Mouse (Mus musculus) midbrain, embryonic 12.5 days (tissue): ENCODE results near the gene Nudt17. TPM values are rescaled to one million over a fixed set of nuclear protein-coding genes. Genes with fewer than 3 reads are reported as not detected.
"Not testable (repeated sequence)": the region's sequence is repeated elsewhere in the genome, so short reads cannot be mapped to it uniquely, and the experiment has no call there.

Experiments used
- ATAC-seq: fragments of 200-750 bp; cut with Nextera tagmentation; 2 replicates; pipeline ENCODE4 v1.8.0; 2017; ENCODE audit warnings: low read depth, moderate TSS enrichment, moderate library complexity; ENCODE audit not compliant: low FRiP score
- H3K27ac ChIP-seq: fragments of 300-500 bp; sonication (generic); replicated peaks from 2 replicates; pipeline ENCODE4 v1.5.1; 2016; ENCODE audit warnings: mild to moderate bottlenecking
- H3K27me3 ChIP-seq: fragments of 300-500 bp; sonication (generic); 2 replicates; pipeline ENCODE4 v1.6.1; 2016; ENCODE audit warnings: mild to moderate bottlenecking
- H3K36me3 ChIP-seq: fragments of 300-500 bp; sonication (generic); 2 replicates; pipeline ENCODE4 v1.6.1; 2016
- H3K4me1 ChIP-seq: fragments of 300-500 bp; sonication (generic); 2 replicates; pipeline ENCODE4 v1.6.1; 2016
- H3K4me2 ChIP-seq: fragments of 300-500 bp; sonication (generic); replicated peaks from 2 replicates; pipeline ENCODE4 v1.6.1; 2016; ENCODE audit warnings: mild to moderate bottlenecking, moderate library complexity
- H3K4me3 ChIP-seq: fragments of 300-500 bp; sonication (generic); 2 replicates; pipeline ENCODE4 v1.5.1; 2016; ENCODE audit warnings: mild to moderate bottlenecking
- H3K9ac ChIP-seq: fragments of 300-500 bp; sonication (generic); replicated peaks from 2 replicates; pipeline ENCODE4 v1.6.1; 2016; ENCODE audit warnings: mild to moderate bottlenecking, moderate library complexity
- H3K9me3 ChIP-seq: fragments of 300-500 bp; sonication (generic); 2 replicates; pipeline ENCODE4 v1.6.1; 2016; ENCODE audit warnings: mild to moderate bottlenecking
- WGBS: fragments of 180-500 bp; shearing (Covaris S2); methylation state at CpG from one replicate; pipeline ENCODE4 v1.1.7; 2016; 5-methylcytosine and 5-hydroxymethylcytosine counted together
- polyA plus RNA-seq: library from polyadenylated mRNA; unstranded; fragments of >200 nt; fragmentation: Nextera tagmentation; extraction: Ambion mirVana; gene quantifications from 2 replicates; pipeline ENCODE4 v1.2.1, GENCODE M21; 2016

The Nudt17 gene
- polyA plus RNA-seq, 1 experiment from 2014 or later, result 13.0 TPM

- not testable (repeated sequence) for H3K4me3 ChIP-seq, H3K27ac ChIP-seq, ATAC-seq, H3K9ac ChIP-seq, H3K9me3 ChIP-seq, H3K36me3 ChIP-seq, H3K27me3 ChIP-seq, H3K4me2 ChIP-seq
- peaks cover 15% of the 10 kb centered on the region for H3K4me1 ChIP-seq
- WGBS, result 90% methylated on average over 7 of the region's 7 CpGs
Observed at GRCm38 (mm10) chr3:96665732-96666363, 42.5 kb downstream of the Nudt17 start.

- H3K36me3 ChIP-seq, result no peaks in the 10 kb centered on the region
- no peaks in the 10 kb centered on the region for H3K9me3 ChIP-seq
- H3K27me3 ChIP-seq, result no peaks in the 10 kb centered on the region
- peak overlapping the region; percentile 52 for H3K9ac ChIP-seq
- peaks cover 10% of the 10 kb centered on the region; the same call in 1 of the 2 replicates for H3K4me1 ChIP-seq
- H3K4me3 ChIP-seq, result peak overlapping the region; percentile 26
- 5% methylated on average over 15 of the region's 18 CpGs for WGBS
- peak overlapping the region; percentile 52 for H3K4me2 ChIP-seq
- H3K27ac ChIP-seq, result no peak overlapping the region
- peak; percentile 82; the same call in 1 of the 2 replicates for ATAC-seq
Observed at GRCm38 (mm10) chr3:96663432-96664239, 44.7 kb downstream of the Nudt17 start.

GRCm38 (mm10) chr3:96662731-96663316 is 45.5 kb downstream of the Nudt17 start:
- no peak for ATAC-seq
- no peaks in the 10 kb centered on the region for H3K27me3 ChIP-seq
- 57% methylated on average over 8 of the region's 8 CpGs for WGBS
- peak overlapping the region; percentile 52 for H3K9ac ChIP-seq
- H3K27ac ChIP-seq, result no peak overlapping the region
- peaks cover 10% of the 10 kb centered on the region; the same call in 1 of the 2 replicates for H3K4me1 ChIP-seq
- H3K9me3 ChIP-seq, result no peaks in the 10 kb centered on the region
- peak overlapping the region; percentile 52 for H3K4me2 ChIP-seq
- H3K36me3 ChIP-seq, result no peaks in the 10 kb centered on the region
- peak overlapping the region; percentile 26 for H3K4me3 ChIP-seq

- Histone ChIP-seq H3K9me3 (no peaks in the 10 kb centered on the region), H3K36me3 (no peaks in the 10 kb centered on the region), H3K4me2 (no peak overlapping the region), H3K4me3 (no peak overlapping the region), H3K27ac (no peak overlapping the region), H3K4me1 (peaks cover 10% of the 10 kb centered on the region; the same call in 1 of the 2 replicates), H3K27me3 (no peaks in the 10 kb centered on the region), H3K9ac (no peak overlapping the region)
- WGBS, result 80% methylated on average over 2 of the region's 2 CpGs
- no peak for ATAC-seq
Observed at GRCm38 (mm10) chr3:96660901-96661300, 47.5 kb downstream of the Nudt17 start.

Other genes with a start within 250 kb of the Nudt17 start
- 0.89 and 1.0 TPM in 2 replicates for gene Hfe2, start 183.4 kb downstream of the Nudt17 start, polyA plus RNA-seq
- gene Txnip, start 150.6 kb downstream of the Nudt17 start, polyA plus RNA-seq, result 52.7 and 53.6 TPM in 2 replicates
- 1.6 and 2.0 TPM in 2 replicates for gene Gm16253, start 131.6 kb downstream of the Nudt17 start, polyA plus RNA-seq
- 35.8 and 44.3 TPM in 2 replicates for gene Polr3gl, start 114.4 kb downstream of the Nudt17 start, polyA plus RNA-seq
- gene Ankrd34a, start 111.9 kb downstream of the Nudt17 start, polyA plus RNA-seq, result 2.6 and 2.7 TPM in 2 replicates
- 5.6 and 6.8 TPM in 2 replicates for gene Lix1l, start 107.4 kb downstream of the Nudt17 start, polyA plus RNA-seq
- gene Rbm8a, start 78.6 kb downstream of the Nudt17 start, polyA plus RNA-seq, result 163 and 166 TPM in 2 replicates
- 45.2 and 46.5 TPM in 2 replicates for gene Pex11b, start 73.2 kb downstream of the Nudt17 start, polyA plus RNA-seq
- 0.08 TPM in 1 of 2 replicates, not detected in the other for gene Gm42957, start 73.1 kb downstream of the Nudt17 start, polyA plus RNA-seq
- gene Itga10, start 63.0 kb downstream of the Nudt17 start, polyA plus RNA-seq, result 0.75 and 0.85 TPM in 2 replicates
- 0.33 and 0.40 TPM in 2 replicates for gene Ankrd35, start 38.4 kb downstream of the Nudt17 start, polyA plus RNA-seq
- gene Pias3, start 12.2 kb downstream of the Nudt17 start, polyA plus RNA-seq, result 45.9 and 47.0 TPM in 2 replicates
- 38.0 and 42.9 TPM in 2 replicates for gene Polr3c, start 19.1 kb upstream of the Nudt17 start, polyA plus RNA-seq
- gene Rnf115, start 19.1 kb upstream of the Nudt17 start, polyA plus RNA-seq, result 89.0 and 89.6 TPM in 2 replicates
- 0.35 TPM in 1 of 2 replicates, not detected in the other for gene Pdzk1, start 120.7 kb upstream of the Nudt17 start, polyA plus RNA-seq
- 0.06 and 0.09 TPM in 2 replicates for gene Cd160, start 120.8 kb upstream of the Nudt17 start, polyA plus RNA-seq
- 4.7 and 5.4 TPM in 2 replicates for gene Gja5, start 196.1 kb upstream of the Nudt17 start, polyA plus RNA-seq
- gene Gpr89, start 196.8 kb upstream of the Nudt17 start, polyA plus RNA-seq, result 34.0 and 41.3 TPM in 2 replicates
- 0.03 TPM in 1 of 2 replicates, not detected in the other for gene Gja8, start 217.5 kb upstream of the Nudt17 start, polyA plus RNA-seq